Mouse (Mus musculus): ENCODE results near the gene 2310057J18Rik.

DNA sequence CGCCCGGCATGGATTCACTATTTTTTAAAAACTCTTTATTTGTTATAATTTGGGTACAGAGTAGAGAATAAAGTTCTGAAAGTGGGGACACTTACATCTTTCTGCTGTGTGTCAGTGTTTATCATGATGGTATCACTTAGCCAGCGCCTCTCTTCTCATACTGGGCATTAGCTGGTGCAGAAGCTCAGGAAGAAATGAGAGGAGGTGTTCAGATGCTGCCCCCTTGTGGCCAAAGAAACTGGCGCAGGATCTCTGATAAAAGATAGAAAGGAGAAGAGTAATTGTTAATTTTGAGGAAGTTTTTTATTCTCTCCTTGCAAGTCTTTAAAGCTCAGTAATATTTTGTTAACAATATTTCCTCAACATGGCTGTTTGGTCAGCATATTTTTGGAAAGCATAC, 31.0 kb downstream of the 2310057J18Rik start:
- no peak for TF ChIP-seq POLR2AphosphoS2 (IDR thresholded peaks at IDR 0.05; ENCODE audit: insufficient read length, low read depth)
- TF ChIP-seq POLR2A (IDR thresholded peaks at IDR 0.05; ENCODE audit: insufficient read length, low read depth) = no peak
- no peak for TF ChIP-seq CEBPB (IDR thresholded peaks at IDR 0.05; ENCODE audit: insufficient read depth, poor library complexity, severe bottlenecking)
- TF ChIP-seq USF1 (IDR thresholded peaks at IDR 0.05; ENCODE audit: low read depth) = no peak
- TF ChIP-seq MYOD1 (IDR thresholded peaks at IDR 0.05; ENCODE audit: control insufficient read depth in 1 of 3, insufficient read length in 2 of 3, low read depth in 2 of 3) = no peak
- no peak for TF ChIP-seq TCF12 (IDR thresholded peaks at IDR 0.05; ENCODE audit: insufficient read depth, poor library complexity, severe bottlenecking)
- TF ChIP-seq MAX (IDR thresholded peaks at IDR 0.05; ENCODE audit: low read depth) = no peak
